Mouse (Mus musculus): ENCODE results near the gene Dnajb12.

Gene Dnajb12

DNA sequence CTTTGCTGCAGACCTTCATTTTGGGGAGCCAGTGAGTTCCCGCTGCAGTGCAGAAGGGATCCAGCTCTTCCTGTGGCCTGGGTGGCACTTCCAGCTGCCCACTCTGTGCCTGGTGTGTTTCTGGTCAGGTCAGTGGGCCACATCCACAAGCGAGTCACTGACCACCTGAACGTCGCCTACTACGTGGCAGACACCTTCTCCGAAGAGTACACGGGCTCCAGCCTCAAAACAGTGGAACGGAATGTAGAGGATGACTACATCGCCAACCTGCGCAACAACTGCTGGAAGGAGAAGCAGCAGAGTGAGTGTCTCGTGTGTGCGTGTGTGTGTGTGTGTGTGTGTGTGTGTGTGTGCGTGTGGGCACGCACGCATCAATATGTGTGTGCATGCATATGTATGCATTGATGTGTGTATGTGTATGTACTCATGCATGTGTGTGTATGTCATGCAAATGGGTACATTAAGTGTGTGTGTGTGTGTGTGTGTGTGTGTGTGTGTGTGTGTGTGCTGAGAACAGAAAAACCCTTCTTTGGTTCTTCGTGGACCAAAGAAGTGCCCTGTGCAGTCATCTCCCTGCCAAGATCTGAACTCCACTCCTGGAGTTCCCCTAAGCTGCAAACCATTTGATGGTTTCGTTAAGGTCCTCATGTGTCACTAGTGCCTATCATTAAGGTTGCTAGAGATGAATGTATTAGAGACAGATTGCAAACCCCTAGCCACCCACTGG lies 16.3 kb downstream of the Dnajb12 start:
- in situ Hi-C loops (cut with MboI, MseI), result loop anchor here (5.0 to 25.0 kb wide), 2 partner anchors 107 to 1433 kb away; partner anchors contain the start of genes Anapc16 and Ascc1

DNA sequence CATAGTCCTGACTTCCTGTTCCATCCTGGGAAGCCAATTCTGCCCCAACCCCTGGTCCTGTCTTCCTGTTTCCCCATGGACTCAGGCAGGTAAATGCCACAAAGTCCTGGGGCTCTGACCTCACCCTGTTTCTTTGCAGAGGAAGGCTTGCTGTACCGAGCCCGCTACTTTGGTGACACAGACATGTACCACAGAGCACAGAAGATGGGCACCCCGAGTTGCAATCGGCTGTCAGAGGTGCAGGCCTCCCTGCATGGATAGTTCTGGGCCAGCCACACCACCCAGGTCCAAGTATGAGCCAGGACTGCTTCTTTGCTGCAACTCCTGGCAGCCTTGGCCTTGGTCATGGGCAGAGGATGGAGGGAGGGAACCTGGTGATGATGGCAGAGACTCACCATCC lies 16.9 kb downstream of the Dnajb12 start:
- in situ Hi-C loops (cut with MboI, MseI), result loop anchor here (5.0 to 25.0 kb wide), 2 partner anchors 106 to 1434 kb away; partner anchors contain the start of genes Anapc16 and Ascc1

DNA sequence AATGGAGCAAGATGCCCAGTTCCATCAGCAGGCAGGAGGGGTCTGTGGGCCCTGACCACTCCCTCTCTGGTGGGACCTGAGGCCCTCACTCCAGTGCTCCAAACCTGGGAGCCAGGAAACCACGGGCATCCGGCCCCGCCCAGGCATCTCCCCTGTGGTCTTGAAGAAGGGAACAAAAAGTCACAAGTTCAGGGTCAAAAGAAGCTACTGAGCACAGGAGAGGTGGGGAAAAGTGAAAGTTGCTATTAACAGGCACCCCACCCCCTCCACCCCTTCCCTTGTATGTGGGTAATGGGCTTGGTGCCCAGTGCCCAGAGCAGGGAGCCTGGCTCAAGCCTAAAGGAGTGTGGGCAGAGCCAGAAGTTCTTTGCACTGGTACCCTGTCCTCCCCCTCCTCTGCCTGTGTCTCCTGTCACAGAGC lies 17.6 kb downstream of the Dnajb12 start:
- in situ Hi-C loops (cut with MboI, MseI), result loop anchor here (5.0 to 25.0 kb wide), 2 partner anchors 105 to 1435 kb away; partner anchors contain the start of genes Anapc16 and Ascc1

DNA sequence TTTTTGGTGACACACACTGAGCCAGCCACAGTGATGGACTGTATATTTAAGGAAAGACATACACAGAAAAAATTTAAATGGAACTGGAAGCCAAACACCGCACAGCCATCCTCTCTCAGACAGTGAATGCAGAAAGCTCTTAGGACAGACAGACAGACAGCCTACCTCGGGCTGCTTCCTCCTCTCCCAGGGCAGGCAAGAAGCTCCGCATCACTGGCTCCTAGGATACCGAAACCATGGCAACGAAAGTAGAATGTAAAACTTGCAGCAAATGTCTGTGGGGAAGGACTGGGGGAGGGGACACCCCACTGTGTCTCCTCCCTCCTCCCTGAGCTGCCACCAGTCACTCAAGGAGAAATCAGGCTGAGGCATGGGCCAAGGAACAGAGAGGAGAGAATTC lies 18.2 kb downstream of the Dnajb12 start:
- in situ Hi-C loops (cut with MboI, MseI), result loop anchor here (5.0 to 25.0 kb wide), 2 partner anchors 105 to 1435 kb away; partner anchors contain the start of genes Anapc16 and Ascc1

DNA sequence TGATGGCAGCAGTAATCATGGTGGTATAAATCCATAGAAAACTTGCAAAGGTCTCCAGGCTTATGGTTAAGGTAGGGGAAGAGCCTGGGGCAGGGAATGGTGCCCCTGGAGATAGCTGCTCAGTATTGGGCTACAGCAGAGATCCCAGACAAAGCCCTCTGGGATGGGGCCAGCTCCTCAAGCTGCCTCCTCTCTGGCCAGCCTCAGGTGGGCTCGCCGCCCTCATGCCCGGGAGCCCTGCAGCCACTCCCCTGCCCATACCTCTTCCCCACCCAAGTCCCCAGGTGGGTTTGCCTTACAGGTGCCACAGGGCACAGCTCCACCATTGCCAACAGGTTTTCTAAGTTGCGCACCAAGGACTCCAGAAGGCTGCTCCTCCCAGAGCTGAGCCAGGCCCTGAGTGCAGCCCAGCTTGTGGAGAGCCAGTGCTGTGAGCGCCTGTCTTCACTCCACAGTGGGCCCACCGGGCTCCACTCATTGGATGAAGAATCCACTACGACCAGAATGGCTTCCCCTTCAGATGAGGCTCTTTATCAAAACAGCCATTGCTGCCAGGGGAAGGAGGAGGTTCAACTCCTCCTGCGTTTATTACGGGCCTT lies 18.9 kb downstream of the Dnajb12 start:
- in situ Hi-C loops (cut with MboI, MseI), result loop anchor here (5.0 to 25.0 kb wide), 2 partner anchors 104 to 1436 kb away; partner anchors contain the start of genes Anapc16 and Ascc1

DNA sequence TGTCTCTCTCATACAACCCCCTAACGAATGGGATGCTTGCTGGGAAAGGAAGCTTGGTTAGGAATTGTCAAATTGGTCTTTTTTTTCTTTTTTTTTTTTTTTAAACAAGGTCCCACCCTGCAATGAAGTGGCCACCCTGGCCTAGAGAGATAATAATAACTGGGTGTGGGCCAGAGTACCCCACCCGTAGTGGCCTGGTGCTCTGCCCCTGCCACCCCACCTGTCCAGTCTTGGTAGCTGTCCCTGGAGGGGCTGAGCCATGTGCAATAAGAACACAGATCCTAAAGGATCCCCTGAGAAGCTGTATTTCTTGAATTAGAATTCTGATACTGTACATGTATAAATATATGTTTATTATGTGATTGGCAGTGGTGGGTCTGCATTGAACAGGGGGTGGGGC lies 19.6 kb downstream of the Dnajb12 start:
- in situ Hi-C loops (cut with MboI, MseI), result loop anchor here (5.0 to 25.0 kb wide), 2 partner anchors 103 to 1437 kb away; partner anchors contain the start of genes Anapc16 and Ascc1

DNA sequence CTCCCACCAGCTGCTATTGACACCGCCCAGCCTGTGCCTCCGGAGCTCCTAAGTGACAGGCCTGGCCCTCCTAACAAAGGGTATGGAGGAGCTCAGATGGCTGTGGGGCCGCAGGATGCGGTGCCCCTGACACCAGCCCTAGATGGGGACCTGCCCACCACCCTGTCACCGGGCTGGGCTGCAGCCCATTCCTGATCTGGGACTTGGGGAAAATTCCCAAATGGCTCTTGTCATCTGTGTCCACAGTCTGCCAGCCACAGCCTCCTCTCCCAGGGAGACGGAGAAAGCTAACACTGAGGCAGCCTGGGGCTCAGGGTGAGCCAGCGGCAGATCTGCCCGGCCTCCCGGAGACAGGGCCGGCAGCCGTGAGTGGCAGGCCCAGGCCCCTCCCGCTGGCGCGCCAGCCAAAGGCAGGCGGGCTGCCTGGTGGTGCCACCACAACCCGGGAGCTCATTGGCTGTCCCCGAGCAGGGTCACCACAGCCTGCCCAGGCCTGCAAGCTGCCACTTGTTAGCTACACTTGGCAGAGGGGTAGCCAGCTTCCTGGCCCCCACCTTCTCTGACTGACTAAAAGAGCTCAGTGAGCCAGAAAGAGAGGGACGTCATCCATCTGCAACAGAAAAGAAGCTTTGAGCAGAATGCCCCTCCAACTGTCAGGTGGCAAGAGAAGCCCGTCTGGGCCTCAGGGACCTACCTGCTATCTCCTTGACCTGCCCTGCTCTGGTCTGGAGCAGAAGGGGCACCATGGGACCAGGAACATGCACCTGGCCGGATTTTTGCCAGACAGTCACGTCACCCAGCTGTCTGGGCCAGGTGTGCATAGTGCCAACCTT lies 20.2 kb downstream of the Dnajb12 start:
- in situ Hi-C loops (cut with MboI, MseI), result loop anchor here (5.0 to 25.0 kb wide), 3 partner anchors 38 to 1437 kb away; partner anchors contain the start of genes Anapc16 and Ascc1

DNA sequence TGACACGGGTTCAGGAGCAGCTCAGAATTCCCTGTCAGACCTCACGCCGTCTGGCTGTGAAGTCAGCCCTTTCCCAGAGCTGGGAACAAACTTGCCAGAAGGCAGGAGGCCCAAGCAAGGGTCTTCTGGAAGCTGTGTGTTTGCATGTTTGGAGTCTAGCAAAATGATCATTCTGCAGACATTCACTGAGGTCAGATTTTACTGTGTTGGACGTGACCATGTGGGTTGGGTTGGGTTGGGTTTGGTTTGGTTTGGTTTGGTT lies 20.7 kb downstream of the Dnajb12 start:
- in situ Hi-C loops (cut with MboI, MseI), result loop anchor here (5.0 kb wide), 1 partner anchor 37 kb away; no protein-coding TSS in a partner anchor

DNA sequence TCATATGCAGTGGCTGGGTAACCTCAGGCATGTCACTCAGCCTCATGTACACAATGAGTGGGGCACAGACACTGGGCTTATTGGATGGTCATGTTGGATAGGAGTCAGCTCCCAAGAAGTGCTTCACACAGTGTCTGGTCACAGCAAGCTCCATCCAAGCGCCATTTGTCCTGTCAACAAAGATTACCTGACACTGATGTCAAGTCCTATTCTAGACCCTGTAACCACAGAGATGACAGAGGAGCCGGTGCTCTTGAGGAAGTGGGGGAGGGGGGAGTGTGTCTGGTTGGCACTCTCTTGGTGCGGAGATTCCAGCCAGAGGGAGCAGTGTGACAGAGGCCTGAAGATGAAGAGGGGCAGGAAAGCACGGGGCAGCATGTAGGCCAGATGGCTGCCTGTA lies 21.6 kb downstream of the Dnajb12 start:
- in situ Hi-C loops (cut with MboI, MseI), result loop anchor here (5.0 kb wide), 1 partner anchor 36 kb away; no protein-coding TSS in a partner anchor

DNA sequence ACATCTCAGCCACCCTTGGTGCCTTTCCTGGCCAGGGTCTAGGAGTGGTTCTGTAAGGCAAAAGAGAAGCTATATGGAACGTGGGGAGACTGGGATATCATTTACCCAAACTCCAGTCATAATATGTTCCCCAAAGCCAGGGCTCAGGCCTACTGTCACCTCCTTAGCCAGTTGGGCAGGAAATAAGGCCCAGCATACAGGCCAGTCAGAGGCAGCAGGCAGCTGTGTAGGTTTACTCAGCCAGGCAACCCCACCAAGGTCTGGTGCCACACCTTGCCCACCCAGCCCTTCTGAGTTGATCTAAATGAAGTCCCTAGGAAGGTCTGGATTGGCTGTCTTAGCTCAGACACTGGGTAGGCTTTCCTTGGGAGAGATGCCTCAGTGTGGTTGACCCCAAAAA lies 22.1 kb downstream of the Dnajb12 start:
- in situ Hi-C loops (cut with MboI, MseI), result loop anchor here (5.0 kb wide), 1 partner anchor 36 kb away; no protein-coding TSS in a partner anchor

DNA sequence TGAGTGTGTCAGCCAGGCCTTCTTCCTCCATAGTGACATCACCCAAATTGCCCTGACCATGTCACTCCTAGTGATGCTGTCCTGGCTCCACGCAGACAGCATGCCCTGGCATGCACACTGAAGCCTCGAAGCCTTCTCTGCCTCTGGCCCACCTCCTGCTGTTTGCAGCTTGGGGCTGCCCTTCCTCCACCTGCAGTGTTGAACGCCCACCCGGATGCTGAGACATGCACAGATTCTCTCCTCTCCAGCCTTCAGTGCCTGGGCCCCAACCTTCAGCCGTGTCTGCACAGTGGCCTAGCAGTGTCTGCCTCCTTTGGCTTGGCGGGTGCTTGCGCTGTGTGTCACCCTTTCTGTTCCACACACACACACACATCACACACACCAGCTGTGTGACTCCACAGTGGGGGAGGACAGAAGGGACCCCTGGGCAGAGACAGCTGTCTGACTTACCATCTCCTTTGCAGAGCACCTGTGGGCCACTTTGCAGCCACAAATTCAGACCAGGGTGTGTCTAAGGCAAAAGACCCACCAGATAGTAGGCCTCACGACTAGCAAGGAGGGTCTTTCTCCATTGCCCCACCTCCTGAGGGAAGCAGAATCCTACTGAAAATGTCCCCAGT lies 22.7 kb downstream of the Dnajb12 start:
- in situ Hi-C loops (cut with MboI, MseI), result loop anchor here (5.0 kb wide), 1 partner anchor 35 kb away; no protein-coding TSS in a partner anchor

DNA sequence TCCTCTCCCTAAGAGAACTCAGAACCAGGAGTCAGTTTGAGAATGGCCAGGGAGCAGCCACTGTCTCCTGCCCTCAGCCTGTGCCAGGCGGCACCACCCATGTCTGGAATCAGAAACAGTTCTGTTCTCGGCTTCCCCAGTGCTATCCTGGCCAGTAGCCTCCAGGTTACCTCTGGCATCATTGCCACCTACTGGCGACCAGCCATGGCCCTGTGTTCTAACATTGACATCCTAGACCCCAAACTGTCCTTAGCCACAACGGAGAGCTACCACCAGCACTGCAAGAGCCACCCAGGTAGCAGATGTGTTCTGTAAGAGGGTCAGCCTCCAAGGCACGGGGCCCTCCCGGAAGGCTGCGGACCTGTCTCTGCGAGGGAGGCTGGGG lies 23.2 kb downstream of the Dnajb12 start:
- in situ Hi-C loops (cut with MboI, MseI), result loop anchor here (5.0 kb wide), 1 partner anchor 35 kb away; no protein-coding TSS in a partner anchor

DNA sequence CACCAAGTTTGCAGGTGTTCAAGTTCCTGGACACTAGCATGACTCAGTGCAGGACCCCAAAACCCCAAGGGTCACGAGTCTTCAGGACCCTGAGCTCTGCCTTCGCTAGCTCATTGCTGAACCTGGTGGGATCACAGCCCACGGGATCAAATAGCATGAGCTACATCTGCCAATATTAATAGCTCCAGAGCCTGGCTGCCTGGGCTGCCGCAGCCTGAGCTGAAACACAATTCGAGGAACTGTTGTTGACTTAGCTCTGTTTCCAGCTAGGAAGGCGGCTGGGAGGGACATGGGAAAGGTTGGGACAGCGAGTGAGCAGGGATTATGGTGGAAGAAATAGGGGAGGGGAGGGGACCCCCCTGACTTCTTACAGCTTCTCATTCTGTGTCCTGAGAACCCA lies 23.8 kb downstream of the Dnajb12 start:
- in situ Hi-C loops (cut with MboI, MseI), result loop anchor here (5.0 kb wide), 1 partner anchor 34 kb away; no protein-coding TSS in a partner anchor

DNA sequence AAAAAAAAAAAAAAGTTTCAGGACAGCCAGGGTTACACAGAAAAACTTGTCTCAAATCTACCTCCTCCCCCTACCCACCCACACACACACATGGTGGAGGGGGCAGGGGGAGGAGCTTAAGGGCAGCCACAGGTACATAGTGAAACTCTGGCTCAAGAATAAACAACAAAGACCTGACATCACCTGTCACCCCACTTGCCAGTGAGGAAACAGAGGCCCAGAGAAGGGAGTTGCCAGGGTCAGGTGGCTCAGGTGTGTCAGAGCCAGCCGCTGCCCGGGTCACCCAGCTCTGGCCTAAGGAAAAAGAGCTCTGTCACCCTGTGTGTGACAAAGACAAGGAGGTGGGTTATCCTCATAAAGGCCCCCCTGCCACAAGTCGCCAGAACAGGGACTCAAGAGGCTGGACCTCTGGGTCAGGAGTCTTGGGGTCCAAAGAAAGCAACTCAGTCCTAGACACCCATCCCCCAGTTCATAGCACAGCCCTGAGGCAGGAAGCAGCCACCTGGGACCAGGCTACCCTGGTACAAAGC lies 27.8 kb downstream of the Dnajb12 start:
- in situ Hi-C loops (cut with MboI, MseI), result no loop called here

DNA sequence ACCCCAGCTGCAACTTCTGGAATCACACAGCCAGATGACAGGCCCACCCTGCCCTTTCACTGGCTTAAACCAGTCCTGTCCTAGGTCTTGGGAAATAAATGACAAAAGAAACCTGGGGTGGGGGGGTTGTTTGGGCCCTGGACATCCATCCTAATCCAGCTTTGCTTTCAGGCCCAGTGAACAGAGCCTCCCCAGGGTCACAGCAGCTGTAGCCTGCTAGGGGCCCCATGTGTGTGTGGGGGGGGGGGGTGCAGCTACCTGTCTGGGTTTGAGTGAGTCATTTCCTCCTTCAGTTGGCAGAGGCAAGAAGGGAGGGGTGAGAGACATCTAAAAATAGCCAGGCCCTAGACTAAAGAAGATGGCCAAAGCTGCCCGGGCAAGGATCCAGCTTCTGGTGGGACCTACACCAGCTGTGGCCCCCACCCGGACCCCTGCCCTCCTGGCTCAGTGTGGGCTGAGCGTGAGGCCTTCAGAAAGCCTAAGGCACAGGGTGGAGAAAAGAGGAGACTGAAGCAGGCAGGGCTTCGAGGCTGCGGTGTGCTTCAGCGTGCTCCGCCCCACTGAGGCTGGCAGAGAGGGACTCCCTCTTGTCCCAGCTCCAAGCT lies 28.4 kb downstream of the Dnajb12 start:
- in situ Hi-C loops (cut with MboI, MseI), result no loop called here

DNA sequence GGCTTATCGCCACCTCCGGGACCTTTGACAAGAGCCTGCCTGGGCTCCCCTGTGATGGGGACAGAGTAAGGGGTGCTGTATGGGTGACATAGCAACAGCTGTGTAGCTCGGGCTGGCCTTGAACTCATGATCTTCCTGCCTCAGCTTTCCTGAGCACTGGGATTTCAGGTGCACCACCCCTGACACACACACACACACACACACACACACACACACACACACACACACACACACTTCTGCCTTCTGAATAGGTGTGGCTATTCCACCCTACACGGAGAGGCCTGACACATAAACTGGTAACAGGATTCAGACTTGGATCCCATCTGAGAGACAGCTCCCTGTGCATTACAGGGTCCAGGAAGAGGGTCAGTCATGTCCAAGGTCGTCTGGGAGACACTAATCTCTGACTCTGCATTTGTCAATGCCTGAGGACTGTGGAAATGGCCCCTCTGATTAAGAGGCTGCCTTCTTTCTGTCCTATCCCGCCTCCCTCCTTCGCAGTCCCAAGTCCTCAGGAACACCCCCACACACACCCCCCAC lies 29.5 kb downstream of the Dnajb12 start:
- in situ Hi-C loops (cut with MboI, MseI), result no loop called here

DNA sequence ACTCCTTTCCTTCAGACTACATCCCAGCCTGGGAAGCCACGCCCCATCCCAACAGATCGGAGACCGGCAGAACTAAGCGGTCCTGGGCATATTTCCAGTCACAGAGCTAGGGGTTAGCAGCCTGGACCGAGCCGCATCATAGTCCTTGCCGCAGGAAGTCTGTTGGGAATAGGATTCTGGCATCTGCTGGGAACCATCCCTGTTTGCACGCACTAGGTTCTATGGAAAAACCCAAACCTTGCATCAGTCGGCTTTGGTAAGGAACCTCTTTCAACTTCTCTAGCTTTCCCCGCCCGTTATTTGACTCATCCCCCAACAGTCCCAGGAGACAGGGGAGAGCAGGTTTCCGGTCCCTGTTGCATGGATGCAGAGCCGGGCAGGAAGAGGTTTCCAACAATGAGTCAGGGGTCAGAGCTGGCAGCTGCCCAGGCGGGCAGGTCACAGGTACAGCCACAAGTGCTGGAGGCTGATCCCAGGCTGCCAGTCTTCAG lies 30.0 kb downstream of the Dnajb12 start:
- in situ Hi-C loops (cut with MboI, MseI), result no loop called here

DNA sequence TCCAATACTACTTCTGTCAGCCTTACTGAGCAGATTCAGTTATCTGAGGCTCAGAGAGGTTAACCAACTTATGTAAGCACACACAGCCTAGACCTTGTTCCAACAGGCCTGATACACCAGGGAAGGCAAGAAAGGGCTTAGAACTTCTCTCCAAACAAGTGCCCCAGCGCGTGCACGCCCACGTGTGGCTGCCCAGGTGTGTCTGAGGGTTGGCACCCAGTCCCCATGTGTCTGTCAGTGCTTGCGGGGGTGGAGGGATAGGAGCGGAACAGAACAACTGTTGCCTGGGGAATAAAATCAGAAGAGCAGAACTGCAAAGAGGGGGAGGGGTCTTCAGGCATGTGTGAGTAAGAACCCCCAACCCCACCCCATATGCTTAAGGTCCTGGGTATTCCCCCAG lies 31.7 kb downstream of the Dnajb12 start:
- in situ Hi-C loops (cut with MboI, MseI), result no loop called here

DNA sequence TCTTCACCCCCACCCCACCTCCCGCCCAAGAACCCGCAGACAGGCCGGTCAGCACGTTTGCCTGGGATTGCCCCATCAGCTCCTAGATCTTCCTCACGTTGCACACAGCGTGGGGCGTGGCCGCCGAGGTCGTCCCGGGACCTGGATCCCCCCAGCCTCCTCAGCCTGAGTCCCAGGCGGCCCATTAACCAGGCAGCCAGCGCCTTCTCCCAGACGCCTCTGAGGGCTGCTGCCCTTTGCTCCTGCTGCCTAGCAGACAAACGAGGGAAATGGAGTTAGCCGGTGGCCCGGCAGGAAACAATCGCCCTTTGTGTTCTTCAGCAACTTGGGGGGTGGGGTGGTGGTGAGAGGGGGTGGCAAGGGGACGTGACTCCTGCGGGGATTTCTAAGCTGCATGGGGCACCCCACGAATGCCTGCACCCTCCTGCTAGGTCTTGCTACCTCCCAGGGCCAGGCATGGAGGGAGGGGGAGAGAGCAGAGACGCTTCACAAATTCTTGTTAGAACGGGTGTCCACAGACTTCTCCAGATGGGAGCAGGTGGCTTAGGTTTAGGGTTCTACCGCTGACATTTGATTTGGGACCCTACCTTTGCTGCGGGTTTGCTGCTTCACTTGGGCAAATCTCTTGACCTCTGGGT lies 32.3 kb downstream of the Dnajb12 start:
- in situ Hi-C loops (cut with MboI, MseI), result no loop called here
